ENCODE assay signal across 9 mouse cellular contexts in genomic region chr15:40018047-40018791, GRCm38 (mm10).
DNase-seq lines count a peak whose midpoint lies in the region; ATAC-seq and TF ChIP-seq lines count a peak whose summit lies in the region.
"Had no signal": no experiment of that assay in that cellular context is flagged by ENCODE, and none has a peak within 500 bp of the region (broad histone marks: within the 10 kb centered on the region; RNA-seq: fewer than 3 reads in every experiment).

No protein-coding gene starts in this region.

- CTCF ChIA-PET in Patski (lab: Charles Lee) = interaction anchor here (0.7 to 1.1 kb wide), 2 partner anchors 25 to 95 kb away, joined by 3 read pairs; no protein-coding TSS in a partner anchor

- no peaks in the 10 kb centered on the region for H3K36me3 ChIP-seq in hindbrain, embryonic 11.5 days (ENCODE audit: control insufficient read depth, insufficient read depth, low read length)
- H3K36me3 ChIP-seq in hindbrain, embryonic 16.5 days (ENCODE audit: control insufficient read depth, insufficient read depth, low read length) = no peaks in the 10 kb centered on the region
- H3K36me3 ChIP-seq in forebrain, postnatal 0 days (ENCODE audit: insufficient read depth) = no peaks in the 10 kb centered on the region
- no peaks in the 10 kb centered on the region for H3K36me3 ChIP-seq in thymus, adult 2 months (ENCODE audit: control insufficient read depth, insufficient read depth, low read length)

- no peaks in the 10 kb centered on the region for H3K9me3 ChIP-seq in hindbrain, embryonic 11.5 days (ENCODE audit: control insufficient read depth, low read length)
- H3K9me3 ChIP-seq in hindbrain, embryonic 16.5 days (ENCODE audit: control insufficient read depth, low read length) = no peaks in the 10 kb centered on the region
- H3K9me3 ChIP-seq in forebrain, postnatal 0 days (ENCODE audit: low read length) = no peaks in the 10 kb centered on the region

- DNase-seq in hindbrain, embryonic 11.5 days (ENCODE audit: low spot score) = peak; percentile 17
- no peak for DNase-seq in Patski (ENCODE audit: low read depth, low spot score)
- peak; percentile 19 for DNase-seq in forebrain, postnatal 0 days
- DNase-seq in thymus, adult 2 months = no peak
- DNase-seq in frontal cortex, postnatal 25 days (ENCODE audit: low spot score in 2 of 2) = no peak
- DNase-seq in gastrocnemius, postnatal 10 days = no peak

- H3K9ac ChIP-seq in hindbrain, embryonic 11.5 days (ENCODE audit: low read depth, low read length) = no peak overlapping the region
- no peak overlapping the region for H3K9ac ChIP-seq in hindbrain, embryonic 16.5 days (ENCODE audit: low read depth, low read length)
- H3K9ac ChIP-seq in forebrain, postnatal 0 days = no peak overlapping the region

- TF ChIP-seq CTCF in Patski (IDR thresholded peaks at IDR 0.05) = no peak
- TF ChIP-seq CTCF in forebrain, postnatal 0 days (IDR thresholded peaks at IDR 0.05; ENCODE audit: low read depth) = no peak
- TF ChIP-seq CTCF in thymus, adult 2 months (IDR thresholded peaks at IDR 0.05; ENCODE audit: borderline replicate concordance, control insufficient read depth, extremely low read depth, insufficient read depth, low read length, poor library complexity) = no peak

- no peaks in the 10 kb centered on the region for H3K27me3 ChIP-seq in hindbrain, embryonic 11.5 days (ENCODE audit: control insufficient read depth, insufficient read depth, low read length)
- no peaks in the 10 kb centered on the region for H3K27me3 ChIP-seq in hindbrain, embryonic 16.5 days (replicated peaks; ENCODE audit: control insufficient read depth, insufficient read depth, low read length)
- H3K27me3 ChIP-seq in Patski = no peaks in the 10 kb centered on the region
- H3K27me3 ChIP-seq in forebrain, postnatal 0 days (ENCODE audit: insufficient read depth, low read length) = no peaks in the 10 kb centered on the region
- H3K27me3 ChIP-seq in thymus, adult 2 months (ENCODE audit: control insufficient read depth, insufficient read depth, low read length) = no peaks in the 10 kb centered on the region
- H3K27me3 ChIP-seq: CH12.LX had no signal

- ATAC-seq in hindbrain, embryonic 11.5 days (ENCODE audit: low FRiP score) = no peak
- ATAC-seq in hindbrain, embryonic 16.5 days = no peak
- peak; percentile 42 for ATAC-seq in Patski
- ATAC-seq in forebrain, postnatal 0 days = peak; percentile 29; the same call in 1 of the 2 replicates
- peak; percentile 29; the same call in 1 of the 2 replicates for ATAC-seq in megakaryocyte progenitor cell, adult 5-6 weeks (replicated peaks; ENCODE audit: poor library complexity)

- no peak overlapping the region for H3K4me3 ChIP-seq in hindbrain, embryonic 11.5 days (ENCODE audit: low read depth, low read length)
- no peak overlapping the region for H3K4me3 ChIP-seq in hindbrain, embryonic 16.5 days (ENCODE audit: low read length)
- H3K4me3 ChIP-seq in forebrain, postnatal 0 days (ENCODE audit: low read depth, low read length) = no peak overlapping the region
- H3K4me3 ChIP-seq in thymus, adult 2 months (ENCODE audit: control insufficient read depth, insufficient read depth, low read length) = no peak overlapping the region

- in situ Hi-C loops in Patski (cut with MboI; ENCODE audit: low pct_unique_long_range_greater_than_20kb) = no loop called here

- H3K27ac ChIP-seq in hindbrain, embryonic 11.5 days (ENCODE audit: low read depth, low read length) = no peak overlapping the region
- no peak overlapping the region for H3K27ac ChIP-seq in hindbrain, embryonic 16.5 days (ENCODE audit: low read depth, low read length)
- H3K27ac ChIP-seq in forebrain, postnatal 0 days (ENCODE audit: low read depth, low read length) = no peak overlapping the region
- H3K27ac ChIP-seq in thymus, adult 2 months (ENCODE audit: control insufficient read depth, insufficient read depth, low read length) = no peak overlapping the region

- POLR2A ChIA-PET in Patski (lab: Charles Lee) = no interaction called here

- no peak for TF ChIP-seq POLR2A in thymus, adult 2 months (IDR thresholded peaks at IDR 0.05; ENCODE audit: control insufficient read depth, extremely low read depth, insufficient read depth, low read length, poor library complexity)

- H3K4me2 ChIP-seq in hindbrain, embryonic 11.5 days (replicated peaks; ENCODE audit: low read depth, low read length) = no peak overlapping the region
- H3K4me2 ChIP-seq in hindbrain, embryonic 16.5 days (ENCODE audit: low read length) = no peak overlapping the region
- H3K4me2 ChIP-seq in forebrain, postnatal 0 days (ENCODE audit: low read depth) = peak overlapping the region; percentile 17

- WGBS in hindbrain, embryonic 11.5 days = 38% methylated on average over 12 of the region's 12 CpGs
- WGBS in hindbrain, embryonic 16.5 days = 31% methylated on average over 12 of the region's 12 CpGs
- 10% methylated on average over 12 of the region's 12 CpGs for WGBS in forebrain, postnatal 0 days
- 51% methylated on average over 12 of the region's 12 CpGs for WGBS in thymus, adult 2 months

- no peaks in the 10 kb centered on the region for H3K4me1 ChIP-seq in hindbrain, embryonic 11.5 days (replicated peaks; ENCODE audit: control insufficient read depth, insufficient read depth, low read length)
- peaks cover 7% of the 10 kb centered on the region; the same call in 1 of the 2 replicates for H3K4me1 ChIP-seq in hindbrain, embryonic 16.5 days (ENCODE audit: control insufficient read depth, insufficient read depth, low read depth, low read length)
- 0 out of 2 replicates have a peak, but pooled peaks cover 7% of the 10 kb centered on the region for H3K4me1 ChIP-seq in forebrain, postnatal 0 days (ENCODE audit: insufficient read depth)
- peaks cover 3% of the 10 kb centered on the region; the same call in 1 of the 2 replicates for H3K4me1 ChIP-seq in thymus, adult 2 months (replicated peaks; ENCODE audit: control insufficient read depth, insufficient read depth, low read length)

Comparison
In these comparisons a context has a peak if more than half of its experiments do, and no peak if none do; other contexts are left out.
1. ATAC-seq: peak in Patski (single experiment), forebrain, postnatal 0 days (single experiment) and megakaryocyte progenitor cell, adult 5-6 weeks (single experiment); none in hindbrain, embryonic 11.5 days (single experiment) and hindbrain, embryonic 16.5 days (single experiment).
2. DNase-seq: peak in hindbrain, embryonic 11.5 days (single experiment) and forebrain, postnatal 0 days (single experiment); none in Patski (single experiment), thymus, adult 2 months (single experiment), frontal cortex, postnatal 25 days (0 of 2) and gastrocnemius, postnatal 10 days (single experiment).